Mouse (Mus musculus) thymus, postnatal 4 days (tissue): ENCODE data around the gene Ifna1.

Experiments used
- DNase-seq: peaks from one replicate; pipeline ENCODE4 v3.0.0; 2021

The Ifna1 gene

GRCm38 (mm10) chr4:88875435-88876095 lies 25.7 kb downstream of the Ifna1 start:
- DNase-seq = no peak

- no peak for DNase-seq
These were observed 26.6 kb downstream of the Ifna1 start for GRCm38 (mm10) chr4:88876520-88876919.

- DNase-seq = peak; percentile 30
These were observed 28.4 kb downstream of the Ifna1 start for GRCm38 (mm10) chr4:88878246-88878645.

- DNase-seq = no peak
These were observed 28.9 kb downstream of the Ifna1 start for GRCm38 (mm10) chr4:88878772-88879171.

GRCm38 (mm10) chr4:88880101-88880500 lies 30.2 kb downstream of the Ifna1 start, which contains the start of gene Ifne:
Ifne (minus strand) TSS chr4:88880201.
- DNase-seq = no peak

- no peak for DNase-seq
These were observed 38.3 kb downstream of the Ifna1 start for GRCm38 (mm10) chr4:88888236-88888635.

GRCm38 (mm10) chr4:88893201-88893754 lies 43.4 kb downstream of the Ifna1 start:
- DNase-seq = no peak
